Mouse (Mus musculus) bone marrow, adult 2 months (tissue): ENCODE data around the gene Rnf157.

Source experiments
- CTCF ChIP-seq: fragments of 200-500 bp; IDR thresholded peaks from 2 replicates; pipeline ENCODE4 v1.5.1; 2011; ENCODE audit warnings: low read length, control low read depth; ENCODE audit not compliant: control insufficient read depth, insufficient read depth
- POLR2A ChIP-seq: fragments of 200-500 bp; IDR thresholded peaks from 2 replicates; pipeline ENCODE4 v1.6.1; 2011; ENCODE audit warnings: low read depth, mild to moderate bottlenecking, control low read depth, low read length, borderline replicate concordance; ENCODE audit not compliant: control insufficient read depth

- TF ChIP-seq CTCF (no peak), POLR2A (no peak)
These were observed 36.5 kb upstream of the Rnf157 start for GRCm38 (mm10) chr11:116449341-116449740.
